Mouse (Mus musculus): ENCODE results near the gene Armt1. TPM values are rescaled to one million over a fixed set of nuclear protein-coding genes. Genes with fewer than 3 reads are reported as not detected.
"Not testable (repeated sequence)": the region's sequence is repeated elsewhere in the genome, so short reads cannot be mapped to it uniquely, and the experiment has no call there.

The Armt1 gene
- total RNA-seq, 1 experiment from 2014 or later = 21.4 TPM

- no peak for ATAC-seq (replicated peaks; ENCODE audit: insufficient number of reproducible peaks, low FRiP score, low TSS enrichment, poor library complexity, severe bottlenecking)
These were observed 533 bp upstream of the Armt1 start for GRCm38 (mm10) chr10:4431746-4432122.

DNA sequence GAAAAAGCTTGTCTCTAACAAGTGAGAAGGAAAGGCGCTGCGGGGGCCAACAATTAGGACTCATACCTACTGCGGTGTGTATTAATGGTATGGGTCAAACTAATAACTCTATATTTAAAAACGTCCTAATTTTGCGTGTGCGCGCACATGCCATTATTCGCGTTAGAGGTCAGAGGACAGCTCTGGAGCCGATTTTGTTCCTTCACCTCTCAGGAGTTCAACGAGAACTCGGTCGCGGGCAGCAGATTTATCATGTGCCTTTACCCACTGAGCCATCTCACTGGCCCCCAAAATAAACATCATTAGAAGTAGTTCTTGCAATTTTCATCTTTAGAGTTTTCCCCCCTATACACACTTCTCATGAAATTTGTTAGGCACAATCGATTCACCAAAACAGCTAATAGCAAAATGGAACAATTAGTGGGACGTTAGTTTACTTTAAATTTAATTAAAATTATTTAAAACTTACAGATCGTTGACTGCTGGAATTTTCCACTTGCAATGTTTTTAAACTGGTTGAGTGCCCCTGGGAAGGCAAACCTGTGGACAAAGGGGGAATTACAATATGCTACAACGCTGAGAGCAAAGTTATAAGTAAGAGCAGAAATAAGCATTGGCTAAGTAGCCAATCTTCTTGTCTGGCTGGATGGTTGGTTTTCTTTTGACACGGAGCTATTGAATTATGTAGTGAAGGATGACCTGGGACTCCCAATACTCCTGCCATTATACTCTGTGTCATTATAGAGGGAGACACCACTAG lies 909 bp downstream of the Armt1 start:
- no peak for ATAC-seq (replicated peaks; ENCODE audit: insufficient number of reproducible peaks, low FRiP score, low TSS enrichment, poor library complexity, severe bottlenecking)

DNA sequence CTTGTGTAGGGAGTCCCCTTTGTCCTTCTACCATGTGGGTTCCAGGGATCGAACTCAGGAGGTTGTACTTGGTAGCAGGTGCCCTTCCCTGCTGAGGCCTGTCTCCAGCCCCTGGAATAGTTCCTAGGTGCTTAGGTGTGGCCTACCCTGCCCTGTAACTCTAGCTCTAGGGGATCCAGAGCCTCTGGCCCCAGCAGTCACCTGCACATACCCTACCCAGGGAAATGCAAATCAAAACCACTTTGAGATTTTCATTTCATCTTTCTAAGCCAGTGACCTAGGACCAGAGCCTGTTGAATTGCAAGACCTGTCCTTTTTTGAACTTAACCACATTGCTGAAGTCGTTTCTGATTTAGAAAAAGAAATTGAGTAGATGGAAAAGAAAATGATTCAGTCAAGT lies 1.6 kb downstream of the Armt1 start:
- ATAC-seq (replicated peaks; ENCODE audit: insufficient number of reproducible peaks, low FRiP score, low TSS enrichment, poor library complexity, severe bottlenecking) = not testable (repeated sequence)

- ATAC-seq (replicated peaks; ENCODE audit: insufficient number of reproducible peaks, low FRiP score, low TSS enrichment, poor library complexity, severe bottlenecking) = no peak
These were observed 3.1 kb downstream of the Armt1 start for GRCm38 (mm10) chr10:4435416-4435815.

DNA sequence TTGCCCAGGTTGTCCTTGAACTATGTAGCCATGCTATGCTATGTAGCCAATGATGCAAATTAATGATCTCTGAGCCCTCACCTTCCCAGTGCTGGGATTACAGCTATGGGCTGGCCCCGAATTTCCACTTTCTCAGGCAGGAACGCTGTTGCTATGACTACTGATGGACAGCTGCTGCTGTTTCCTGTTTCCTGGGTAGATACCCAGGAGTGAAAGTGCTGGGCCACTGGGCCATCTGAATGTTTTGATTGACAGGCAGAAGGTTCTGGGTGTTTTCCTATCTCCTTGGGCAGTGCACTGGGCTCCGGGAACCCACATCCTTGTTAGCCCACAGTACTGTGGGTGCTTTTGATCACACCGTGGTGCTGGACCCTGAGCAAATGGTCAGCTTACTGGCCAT lies 24.1 kb downstream of the Armt1 start:
- peak; percentile 43; the same call in 1 of the 2 replicates for ATAC-seq (replicated peaks; ENCODE audit: insufficient number of reproducible peaks, low FRiP score, low TSS enrichment, poor library complexity, severe bottlenecking)

GRCm38 (mm10) chr10:4460201-4460600 lies 27.9 kb downstream of the Armt1 start:
- ATAC-seq (replicated peaks; ENCODE audit: insufficient number of reproducible peaks, low FRiP score, low TSS enrichment, poor library complexity, severe bottlenecking) = no peak

GRCm38 (mm10) chr10:4465799-4466198 lies 33.5 kb downstream of the Armt1 start:
- no peak for ATAC-seq (replicated peaks; ENCODE audit: insufficient number of reproducible peaks, low FRiP score, low TSS enrichment, poor library complexity, severe bottlenecking)

DNA sequence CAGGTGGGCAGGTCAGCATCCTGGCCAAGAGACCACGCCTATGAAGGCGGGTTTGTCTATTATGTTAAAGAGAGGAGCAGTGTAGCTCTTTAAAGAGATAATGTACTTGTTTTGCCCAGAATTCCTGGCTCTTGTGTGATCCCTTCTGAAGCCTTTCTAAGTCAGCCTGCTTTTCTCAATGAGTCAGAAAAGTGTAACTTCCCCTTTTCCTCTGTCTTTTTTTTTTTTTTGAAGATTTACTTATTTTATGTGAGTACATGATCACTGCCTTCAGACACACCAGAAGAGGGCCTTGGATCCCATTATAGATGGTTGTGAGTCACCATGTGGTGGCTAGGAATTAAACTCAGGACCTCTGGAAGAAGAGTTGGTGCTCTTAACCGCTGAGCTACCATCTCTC lies 37.1 kb downstream of the Armt1 start:
- no peak for ATAC-seq (replicated peaks; ENCODE audit: insufficient number of reproducible peaks, low FRiP score, low TSS enrichment, poor library complexity, severe bottlenecking)

DNA sequence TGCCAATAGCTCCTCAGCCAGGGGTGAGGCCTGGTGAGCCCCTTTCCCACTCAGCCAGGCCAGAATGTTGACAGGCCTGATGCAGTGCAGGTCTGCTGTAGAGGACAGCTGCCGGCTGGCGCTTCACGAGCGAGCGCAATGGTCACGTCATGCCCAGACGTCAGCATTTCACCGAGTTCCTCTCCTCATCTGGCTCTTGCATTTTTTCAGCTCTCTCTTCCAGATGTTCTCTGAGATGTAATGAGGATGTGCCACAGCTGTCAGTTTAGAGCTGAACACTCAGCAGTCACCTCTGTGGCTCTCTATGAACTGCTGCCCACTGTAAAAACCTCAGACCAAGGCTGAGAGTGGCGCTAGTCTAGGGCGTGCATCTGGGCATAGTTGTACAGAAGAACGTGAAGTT lies 41.3 kb downstream of the Armt1 start:
- no peak for ATAC-seq (replicated peaks; ENCODE audit: insufficient number of reproducible peaks, low FRiP score, low TSS enrichment, poor library complexity, severe bottlenecking)

DNA sequence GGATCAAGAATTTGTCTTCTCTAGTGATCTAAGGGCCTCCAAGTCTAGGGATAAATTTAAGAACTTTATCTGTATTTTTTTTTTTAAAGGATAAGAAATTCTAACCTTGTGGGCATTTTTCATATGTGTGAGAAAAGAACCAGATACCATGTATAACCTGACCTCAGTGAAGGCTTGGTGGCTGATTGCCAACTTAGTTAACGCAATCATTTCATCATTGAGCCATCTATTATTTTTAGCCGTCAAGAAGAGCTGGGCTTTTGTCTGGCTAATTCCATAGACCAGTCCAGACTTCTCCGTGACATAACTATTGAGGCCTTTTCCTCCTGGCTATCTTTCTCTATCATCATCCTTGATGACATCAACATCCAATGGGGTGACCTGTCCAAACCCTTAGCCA lies 43.2 kb downstream of the Armt1 start:
- no peak for ATAC-seq (replicated peaks; ENCODE audit: insufficient number of reproducible peaks, low FRiP score, low TSS enrichment, poor library complexity, severe bottlenecking)

DNA sequence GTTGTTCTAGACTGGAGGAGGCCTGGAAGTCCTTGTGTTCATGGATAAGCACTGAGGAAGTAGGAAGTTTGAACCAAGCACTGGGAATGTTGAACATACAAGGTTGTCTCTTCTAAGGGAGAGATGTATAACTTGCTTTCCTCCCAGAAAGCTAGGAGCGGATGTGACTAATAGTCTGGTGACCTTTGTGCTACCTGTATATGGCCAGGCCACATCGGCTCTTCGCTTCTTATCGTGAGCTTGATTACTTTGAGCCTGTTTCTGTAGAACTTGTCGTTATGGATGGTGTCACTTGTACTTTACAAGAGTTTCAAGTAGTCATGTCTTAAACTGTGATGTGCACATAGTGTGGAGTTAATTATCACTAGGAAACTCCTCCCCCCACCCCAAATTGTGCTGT lies 44.3 kb downstream of the Armt1 start:
- ATAC-seq (replicated peaks; ENCODE audit: insufficient number of reproducible peaks, low FRiP score, low TSS enrichment, poor library complexity, severe bottlenecking) = no peak

DNA sequence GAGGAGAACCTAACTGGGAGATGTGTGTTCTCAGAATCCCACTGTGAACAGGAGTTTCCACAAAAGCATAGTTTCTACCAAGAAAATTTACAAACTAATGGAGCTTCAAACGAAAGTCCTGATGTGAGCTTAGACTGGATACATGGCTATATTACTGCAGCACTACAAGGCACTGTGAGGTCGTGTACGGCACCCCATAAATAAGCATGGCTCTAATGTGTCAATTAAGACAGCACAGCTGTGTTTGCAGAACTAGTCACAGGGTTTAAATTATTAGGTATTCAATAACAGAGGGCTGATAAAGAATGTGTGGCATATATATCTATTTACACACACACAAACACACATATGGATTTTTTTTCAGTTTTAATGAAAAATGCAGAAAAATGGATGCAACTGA lies 48.7 kb downstream of the Armt1 start:
- no peak for ATAC-seq (replicated peaks; ENCODE audit: insufficient number of reproducible peaks, low FRiP score, low TSS enrichment, poor library complexity, severe bottlenecking)

DNA sequence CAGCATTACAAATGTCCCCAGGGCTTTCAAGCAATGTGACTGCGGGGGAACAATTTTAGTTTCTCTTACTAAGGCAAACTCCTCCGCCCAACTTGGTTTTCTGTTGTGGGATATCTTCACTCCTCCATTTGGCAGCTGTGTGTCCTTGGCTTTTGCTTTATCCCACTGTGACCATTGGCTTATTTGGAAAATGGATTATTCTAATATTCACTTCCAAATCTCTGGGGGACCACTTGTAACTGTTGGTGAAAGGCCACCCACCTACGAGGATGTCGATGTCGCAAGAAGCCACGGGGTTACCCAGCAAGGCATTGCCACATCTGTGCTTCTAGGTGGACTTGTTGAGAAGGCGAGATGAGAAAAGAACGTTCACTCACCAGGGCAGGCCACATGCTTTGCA lies 49.4 kb downstream of the Armt1 start:
- no peak for ATAC-seq (replicated peaks; ENCODE audit: insufficient number of reproducible peaks, low FRiP score, low TSS enrichment, poor library complexity, severe bottlenecking)

- no peak for ATAC-seq (replicated peaks; ENCODE audit: insufficient number of reproducible peaks, low FRiP score, low TSS enrichment, poor library complexity, severe bottlenecking)
These were observed 50.1 kb downstream of the Armt1 start, which contains the start of gene Ccdc170 for GRCm38 (mm10) chr10:4482355-4482754. TSS of gene Ccdc170 (plus strand) at chr10:4482502.

GRCm38 (mm10) chr10:4483848-4484247 lies 51.6 kb downstream of the Armt1 start:
- no peak for ATAC-seq (replicated peaks; ENCODE audit: insufficient number of reproducible peaks, low FRiP score, low TSS enrichment, poor library complexity, severe bottlenecking)

GRCm38 (mm10) chr10:4484986-4485385 lies 52.7 kb downstream of the Armt1 start:
- no peak for ATAC-seq (replicated peaks; ENCODE audit: insufficient number of reproducible peaks, low FRiP score, low TSS enrichment, poor library complexity, severe bottlenecking)

- ATAC-seq (replicated peaks; ENCODE audit: insufficient number of reproducible peaks, low FRiP score, low TSS enrichment, poor library complexity, severe bottlenecking) = no peak
These were observed 57.6 kb downstream of the Armt1 start for GRCm38 (mm10) chr10:4489865-4490264.

DNA sequence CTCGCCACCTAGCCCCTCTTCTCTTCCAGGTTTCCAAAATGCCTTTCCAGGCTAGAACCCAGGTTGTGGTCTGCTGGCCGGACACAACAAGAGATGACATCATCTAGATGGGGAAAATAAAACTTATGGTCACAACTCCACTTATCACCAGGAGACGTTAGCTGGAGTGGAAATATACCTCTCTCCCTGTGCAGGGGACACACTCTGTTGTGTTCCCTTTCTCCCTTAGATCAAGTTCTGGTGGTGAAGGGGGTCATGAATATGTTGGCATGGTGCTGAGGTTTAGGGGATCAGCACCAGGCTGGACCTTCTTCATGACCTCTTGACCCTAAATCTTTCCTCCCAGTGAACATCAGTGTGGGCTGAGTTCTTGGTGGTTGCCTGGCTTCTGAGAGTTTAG lies 59.0 kb downstream of the Armt1 start:
- no peak for ATAC-seq (replicated peaks; ENCODE audit: insufficient number of reproducible peaks, low FRiP score, low TSS enrichment, poor library complexity, severe bottlenecking)

DNA sequence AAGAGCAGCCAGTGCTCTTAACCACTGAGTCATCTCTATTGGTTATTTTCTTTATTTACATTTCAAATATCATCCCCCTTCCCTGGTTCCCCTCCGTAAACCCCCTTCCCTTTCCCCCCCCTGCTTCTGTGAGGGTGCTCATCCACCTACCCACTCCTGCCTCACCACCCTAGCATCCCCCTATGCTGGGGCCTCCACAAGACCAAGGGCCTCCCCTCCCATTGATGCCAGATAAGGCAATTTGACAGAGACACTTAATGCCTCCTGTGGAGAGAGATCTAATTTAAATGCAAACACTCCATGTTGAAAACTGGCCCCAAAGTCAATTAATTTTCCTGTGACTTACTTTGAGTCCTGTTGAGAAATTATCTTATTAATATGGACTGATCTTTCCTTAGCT lies 59.8 kb downstream of the Armt1 start:
- no peak for ATAC-seq (replicated peaks; ENCODE audit: insufficient number of reproducible peaks, low FRiP score, low TSS enrichment, poor library complexity, severe bottlenecking)

DNA sequence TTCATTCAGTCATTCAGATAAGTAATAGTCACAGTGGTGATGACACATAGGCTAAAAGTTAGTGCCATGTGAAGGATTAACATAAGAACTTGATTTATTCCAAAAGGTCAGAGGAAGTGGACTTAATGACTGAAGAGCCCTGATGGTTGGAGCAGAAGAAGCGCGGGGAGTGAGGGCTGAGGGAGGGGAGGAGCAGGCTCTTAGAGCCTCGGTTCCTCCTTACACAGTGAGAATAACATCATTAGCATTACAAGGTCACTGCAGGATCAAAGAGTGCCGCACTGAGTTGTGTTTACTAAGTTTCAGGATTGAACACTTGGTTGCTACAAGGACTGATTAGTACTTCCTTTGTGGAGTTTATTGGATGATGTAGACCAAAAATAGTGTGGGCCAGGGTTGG lies 60.6 kb downstream of the Armt1 start:
- ATAC-seq (replicated peaks; ENCODE audit: insufficient number of reproducible peaks, low FRiP score, low TSS enrichment, poor library complexity, severe bottlenecking) = no peak

DNA sequence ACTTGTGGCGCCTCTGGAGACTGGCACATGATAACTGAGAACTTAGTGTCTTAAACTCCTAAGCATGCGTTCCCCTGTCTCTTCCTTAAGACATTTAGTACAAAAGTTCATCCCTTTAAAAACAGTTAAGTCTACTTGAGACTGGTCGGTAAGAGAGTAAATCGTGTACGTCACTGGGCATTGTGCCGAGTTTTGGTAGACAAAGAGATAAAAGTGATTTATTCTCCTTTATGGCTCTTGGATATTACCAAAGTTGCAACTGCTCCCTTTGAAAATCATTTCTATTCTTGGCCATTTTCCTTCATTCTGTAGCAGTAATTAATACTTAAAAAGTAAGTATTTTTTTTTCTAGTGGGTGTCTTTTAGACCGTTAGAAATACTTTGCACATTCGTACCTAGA lies 71.0 kb downstream of the Armt1 start:
- no peak for ATAC-seq (replicated peaks; ENCODE audit: insufficient number of reproducible peaks, low FRiP score, low TSS enrichment, poor library complexity, severe bottlenecking)

Measured in monocyte, adult 5-6 weeks (primary cell).